Mouse (Mus musculus): ENCODE measurements around the gene Eno3. TPM values are rescaled to one million over a fixed set of nuclear protein-coding genes. Genes with fewer than 3 reads are reported as not detected.

The Eno3 gene
- total RNA-seq (2017): 8.9 and 10.0 TPM in 2 replicates

GRCm38 (mm10) chr11:70656964-70657363 lies at the start of gene Eno3:
Gene Eno3 (plus strand): TSS chr11:70657202.
- ATAC-seq (replicated peaks; ENCODE audit: low read depth, poor library complexity, severe bottlenecking): no peak

GRCm38 (mm10) chr11:70607611-70608010 lies 49.4 kb upstream of the Eno3 start:
- no peak for ATAC-seq (replicated peaks; ENCODE audit: low read depth, poor library complexity, severe bottlenecking)

- no peak for ATAC-seq (replicated peaks; ENCODE audit: low read depth, poor library complexity, severe bottlenecking)
Observed at GRCm38 (mm10) chr11:70608381-70609066, 48.5 kb upstream of the Eno3 start.

DNA sequence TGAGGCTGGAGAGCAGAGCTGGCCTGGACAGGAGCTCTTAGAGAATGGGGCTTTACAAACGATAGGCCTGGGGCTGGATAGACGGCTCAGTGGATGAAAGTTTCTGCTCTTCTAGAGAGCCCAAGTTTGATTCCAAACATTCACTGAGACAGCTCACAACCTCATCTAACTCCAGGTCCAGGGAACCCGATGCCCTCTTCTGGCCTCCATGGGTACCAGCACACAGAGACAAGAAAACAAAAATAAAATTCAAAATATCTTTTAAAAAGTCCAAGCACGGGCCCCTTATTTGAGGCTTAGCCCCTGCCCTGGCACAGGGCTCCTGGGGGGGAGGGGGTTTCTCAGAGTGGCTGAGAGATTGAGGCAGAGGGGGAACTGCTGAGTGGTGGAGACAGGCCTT lies 46.2 kb upstream of the Eno3 start:
- ATAC-seq (replicated peaks; ENCODE audit: low read depth, poor library complexity, severe bottlenecking): no peak

DNA sequence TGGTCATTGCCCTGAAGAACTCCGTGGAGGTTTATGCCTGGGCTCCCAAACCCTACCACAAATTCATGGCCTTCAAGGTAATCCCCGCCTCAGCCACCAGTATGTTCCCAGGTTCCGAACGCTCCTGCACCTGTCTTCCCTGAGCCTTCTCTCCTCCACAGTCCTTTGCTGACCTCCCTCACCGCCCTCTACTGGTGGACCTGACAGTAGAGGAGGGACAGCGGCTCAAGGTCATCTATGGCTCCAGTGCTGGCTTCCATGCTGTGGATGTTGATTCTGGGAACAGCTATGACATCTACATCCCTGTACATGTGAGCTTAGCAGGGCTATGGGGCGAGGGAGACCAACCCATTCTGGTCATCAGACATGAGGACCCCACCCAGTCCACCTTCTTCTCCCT lies 44.5 kb upstream of the Eno3 start:
- no peak for ATAC-seq (replicated peaks; ENCODE audit: low read depth, poor library complexity, severe bottlenecking)

GRCm38 (mm10) chr11:70615074-70615473 lies 41.9 kb upstream of the Eno3 start:
- peak; percentile 90 for ATAC-seq (replicated peaks; ENCODE audit: low read depth, poor library complexity, severe bottlenecking)

DNA sequence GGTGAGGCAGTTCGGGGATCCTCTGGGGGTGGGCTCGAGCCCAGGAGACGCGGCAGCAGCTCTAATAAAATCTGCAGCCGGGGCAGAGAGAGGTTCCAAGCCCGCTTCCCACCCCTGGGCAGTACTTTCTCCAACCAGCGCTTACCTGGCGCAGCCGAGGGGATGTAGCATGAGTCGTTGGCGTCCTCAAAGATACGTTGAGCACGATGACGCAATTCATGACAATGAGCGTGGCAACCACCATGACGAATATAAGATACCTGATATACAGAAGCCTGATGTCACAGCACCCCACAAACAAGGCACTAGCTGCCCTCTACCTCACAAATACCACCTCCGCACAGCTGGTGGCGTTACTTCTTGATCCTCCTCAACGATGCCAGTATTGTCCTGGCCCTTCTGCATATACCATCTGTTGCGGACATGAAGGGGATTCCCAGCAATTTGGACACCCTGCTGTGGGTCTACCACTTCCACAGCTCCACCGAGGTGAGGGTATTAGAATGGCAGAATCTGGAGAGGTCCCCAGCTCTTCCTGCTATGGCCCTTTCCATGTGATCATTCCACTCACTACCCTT lies 41.4 kb upstream of the Eno3 start, which contains the start of gene 4930544D05Rik:
Gene 4930544D05Rik, plus strand, starts transcription at position 333 of the 578 bp plus-strand sequence.
- peak; percentile 23 for ATAC-seq (replicated peaks; ENCODE audit: low read depth, poor library complexity, severe bottlenecking)

DNA sequence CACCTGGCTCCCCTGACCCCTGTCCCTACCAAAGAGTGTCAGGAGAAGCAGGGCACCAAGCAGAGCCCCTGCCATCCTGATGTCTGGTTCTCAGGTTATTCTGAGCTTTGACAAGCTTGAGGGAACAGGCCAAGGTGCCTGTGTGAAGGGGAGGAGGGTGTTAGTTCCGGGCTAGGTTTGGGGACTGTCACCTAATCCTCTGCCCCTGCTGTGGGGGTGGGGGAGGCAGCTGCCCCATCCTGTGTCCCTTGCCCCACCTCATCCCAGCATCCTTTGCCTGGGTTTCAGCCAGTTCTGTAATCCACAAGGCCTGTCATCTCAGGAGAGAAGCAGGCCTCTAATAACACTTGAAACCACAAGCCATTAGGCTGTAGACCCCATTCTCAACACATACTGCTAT lies 37.9 kb upstream of the Eno3 start, which contains the start of gene Chrne:
Gene Chrne, minus strand, starts transcription at position 116 of the 400 bp plus-strand sequence.
- no peak for ATAC-seq (replicated peaks; ENCODE audit: low read depth, poor library complexity, severe bottlenecking)

GRCm38 (mm10) chr11:70621972-70622814 lies 34.8 kb upstream of the Eno3 start:
- ATAC-seq (replicated peaks; ENCODE audit: low read depth, poor library complexity, severe bottlenecking): peak; percentile 80

DNA sequence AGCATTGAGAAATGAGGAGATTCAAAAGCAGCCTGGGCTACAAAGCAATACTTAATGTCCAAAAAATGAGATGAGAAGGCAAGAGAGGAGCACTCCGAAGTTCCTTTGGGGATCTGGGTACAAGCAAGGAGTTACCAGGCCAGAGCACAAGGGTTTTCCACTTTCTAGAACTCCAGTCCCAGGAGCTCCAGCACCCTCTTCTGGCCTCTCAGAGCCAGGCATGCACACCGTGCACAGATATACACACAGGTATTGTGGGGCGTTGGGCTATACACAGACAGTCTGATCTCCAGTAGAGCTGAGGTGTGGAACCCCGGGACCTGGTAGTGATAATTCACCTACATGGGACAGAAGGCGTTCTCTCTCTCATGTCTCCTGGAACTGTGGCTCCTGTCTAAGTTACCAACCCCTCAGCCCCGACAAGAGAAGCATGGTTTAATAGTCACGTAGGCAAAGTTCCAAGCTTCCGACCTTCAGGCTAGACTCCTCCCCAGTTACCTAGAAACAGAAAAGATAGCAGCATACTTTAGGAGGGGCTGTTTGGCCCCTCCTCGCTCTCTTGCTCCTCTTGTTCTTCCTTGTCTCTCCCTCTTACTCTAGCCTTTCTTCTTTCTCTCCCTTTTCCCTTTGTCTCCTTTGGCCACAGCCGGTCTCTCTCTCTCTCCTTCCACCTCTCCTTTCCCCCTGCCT lies 33.8 kb upstream of the Eno3 start:
- ATAC-seq (replicated peaks; ENCODE audit: low read depth, poor library complexity, severe bottlenecking): 0 out of 2 replicates have a peak, but pooled peaks have one; percentile 33

DNA sequence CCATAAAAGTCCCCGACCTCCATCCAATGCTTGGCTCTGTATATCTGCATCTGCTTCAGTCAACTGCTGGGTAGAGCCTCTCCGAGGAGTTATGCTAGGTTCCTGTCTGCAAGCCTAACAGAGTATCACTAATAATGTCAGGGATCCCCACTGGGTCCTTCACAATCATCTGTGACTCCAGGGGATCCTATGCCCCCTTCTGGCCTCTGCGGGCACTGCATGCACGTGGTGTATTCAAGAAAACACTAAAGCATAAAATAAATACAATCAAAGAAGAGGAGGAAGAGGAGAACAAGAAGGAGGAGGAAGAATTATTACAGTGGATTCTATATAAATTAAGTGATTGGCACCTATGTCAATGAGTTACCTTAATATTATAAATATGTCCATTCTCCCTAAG lies 31.5 kb upstream of the Eno3 start:
- peak; percentile 61 for ATAC-seq (replicated peaks; ENCODE audit: low read depth, poor library complexity, severe bottlenecking)

DNA sequence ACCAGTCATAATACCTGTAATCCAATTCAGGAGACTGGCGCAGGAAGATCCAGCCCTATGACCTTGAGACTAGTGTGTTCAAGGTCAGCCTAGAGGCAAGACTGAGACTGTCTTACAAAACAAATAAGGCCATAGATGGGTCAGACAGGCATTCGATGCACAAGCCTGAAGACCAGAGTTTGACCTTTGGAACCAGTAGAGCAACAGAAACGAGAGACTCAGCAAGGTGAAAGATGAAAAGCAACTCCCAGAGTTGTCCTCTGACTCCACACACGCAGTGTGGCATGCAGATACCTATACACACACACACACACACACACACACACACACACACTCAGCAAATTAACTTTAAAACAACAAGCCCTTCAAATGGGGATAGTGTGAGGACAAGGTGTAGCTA lies 30.1 kb upstream of the Eno3 start:
- no peak for ATAC-seq (replicated peaks; ENCODE audit: low read depth, poor library complexity, severe bottlenecking)

DNA sequence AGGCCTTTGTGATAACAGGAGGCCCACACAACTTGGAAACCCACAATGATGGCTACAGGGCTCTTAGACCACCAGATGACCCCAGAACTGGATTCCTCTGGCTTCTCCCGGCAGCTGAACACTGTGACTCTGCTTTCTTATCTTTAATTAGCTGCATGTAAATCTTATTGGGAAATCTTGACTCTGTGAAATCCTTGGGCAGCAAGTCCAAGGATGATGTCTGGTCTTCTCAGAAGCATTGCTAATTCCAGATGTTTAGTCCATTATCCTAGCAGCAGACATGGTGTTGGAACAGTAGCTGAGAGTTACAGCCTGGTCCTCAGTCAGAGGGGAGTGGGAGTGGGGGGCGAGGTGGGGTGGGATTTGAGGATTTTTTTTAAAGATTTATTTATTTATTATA lies 28.6 kb upstream of the Eno3 start:
- ATAC-seq (replicated peaks; ENCODE audit: low read depth, poor library complexity, severe bottlenecking): no peak

DNA sequence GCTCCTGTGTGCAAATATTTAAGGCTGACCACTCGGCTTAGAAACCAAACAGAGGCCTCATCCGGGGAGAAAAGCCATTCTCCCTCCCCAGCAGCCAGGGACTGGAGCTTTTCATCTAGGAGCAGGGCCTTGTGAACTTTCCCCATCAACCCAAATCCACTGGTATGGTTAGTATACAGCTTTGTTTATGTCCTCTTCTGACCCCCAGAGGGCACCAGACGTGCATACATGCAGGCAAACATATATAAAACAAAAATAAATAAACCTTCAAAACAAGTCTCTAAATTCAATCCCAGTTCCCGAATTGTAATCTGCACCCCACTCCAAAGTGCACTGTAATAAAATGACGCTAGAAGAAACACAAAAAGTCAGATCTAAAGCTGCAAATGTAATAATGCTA lies 27.4 kb upstream of the Eno3 start:
- ATAC-seq (replicated peaks; ENCODE audit: low read depth, poor library complexity, severe bottlenecking): peak; percentile 57; the same call in 1 of the 2 replicates

- no peak for ATAC-seq (replicated peaks; ENCODE audit: low read depth, poor library complexity, severe bottlenecking)
Observed at GRCm38 (mm10) chr11:70630129-70630528, 26.9 kb upstream of the Eno3 start.

GRCm38 (mm10) chr11:70635601-70636000 lies 21.4 kb upstream of the Eno3 start:
- ATAC-seq (replicated peaks; ENCODE audit: low read depth, poor library complexity, severe bottlenecking): no peak

DNA sequence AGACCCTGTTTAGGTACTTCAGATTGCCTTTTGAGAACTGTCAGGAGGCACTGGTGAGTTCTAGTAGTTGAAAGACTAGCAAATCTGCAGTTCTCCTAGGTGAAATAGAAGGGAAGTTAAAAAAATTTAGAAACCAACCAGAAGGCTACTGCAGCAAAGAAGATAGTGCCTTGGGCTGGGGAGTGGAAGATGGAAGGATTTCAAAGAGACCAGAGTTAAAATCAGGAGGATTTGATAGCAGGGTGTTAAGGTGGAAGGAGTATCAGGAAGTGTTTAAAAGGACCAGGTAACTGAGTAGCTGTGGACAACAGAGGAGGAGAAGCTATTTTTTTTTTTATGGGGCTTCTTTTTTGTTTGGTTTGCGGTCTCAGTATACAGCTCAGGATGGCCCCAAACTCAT lies 19.2 kb upstream of the Eno3 start:
- no peak for ATAC-seq (replicated peaks; ENCODE audit: low read depth, poor library complexity, severe bottlenecking)

DNA sequence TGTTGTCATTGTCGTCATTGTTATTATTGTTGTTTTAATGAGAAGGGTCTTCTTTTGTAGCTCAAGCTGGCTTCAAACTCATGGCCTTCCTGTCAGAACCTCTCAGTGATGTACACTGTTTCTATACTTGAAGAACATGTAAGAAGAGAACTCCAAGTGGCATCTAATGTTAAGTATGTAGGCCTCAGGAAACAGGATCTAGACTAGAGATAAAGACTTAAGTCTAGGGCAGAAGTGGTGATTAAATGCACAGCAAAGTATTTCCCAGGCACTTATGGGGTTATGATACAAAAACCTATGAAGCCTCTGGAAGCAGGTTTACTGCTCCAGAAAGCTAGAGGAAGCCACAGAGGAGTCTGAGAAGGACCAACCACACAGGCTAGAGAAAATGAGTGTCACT lies 18.7 kb upstream of the Eno3 start:
- ATAC-seq (replicated peaks; ENCODE audit: low read depth, poor library complexity, severe bottlenecking): no peak; the same call in 1 of the 2 replicates

DNA sequence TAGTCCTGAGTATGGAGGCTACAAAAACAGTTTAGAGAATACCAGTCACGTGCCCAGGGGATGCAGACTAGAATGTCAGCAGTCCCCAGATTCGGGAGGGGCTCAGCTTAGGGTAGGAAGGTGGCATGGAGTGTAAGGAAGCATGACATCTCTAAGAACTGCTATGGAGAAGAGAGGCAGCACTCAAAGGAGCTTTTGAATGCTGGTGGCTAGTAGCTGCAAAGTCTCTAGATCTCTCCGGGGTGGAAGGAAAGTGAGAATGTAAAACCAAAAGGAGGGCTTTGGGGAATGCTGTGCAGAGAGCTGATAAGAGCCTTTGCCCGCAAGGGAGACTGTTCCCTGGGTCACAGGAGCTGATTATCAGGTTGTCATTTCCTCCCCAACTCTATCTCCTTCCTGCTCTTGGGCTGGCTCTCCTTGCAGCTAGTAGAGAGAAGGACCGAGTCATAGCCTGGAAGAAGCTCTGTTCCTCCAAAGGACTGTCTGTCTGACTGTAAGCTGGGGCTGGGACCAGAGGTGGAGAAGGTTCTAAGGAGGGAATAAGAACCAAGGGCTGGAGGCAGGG lies 18.2 kb upstream of the Eno3 start, which contains the start of gene Gp1ba:
Gene Gp1ba, plus strand, starts transcription at position 409 of the 565 bp plus-strand sequence.
- ATAC-seq (replicated peaks; ENCODE audit: low read depth, poor library complexity, severe bottlenecking): peak; percentile 95

DNA sequence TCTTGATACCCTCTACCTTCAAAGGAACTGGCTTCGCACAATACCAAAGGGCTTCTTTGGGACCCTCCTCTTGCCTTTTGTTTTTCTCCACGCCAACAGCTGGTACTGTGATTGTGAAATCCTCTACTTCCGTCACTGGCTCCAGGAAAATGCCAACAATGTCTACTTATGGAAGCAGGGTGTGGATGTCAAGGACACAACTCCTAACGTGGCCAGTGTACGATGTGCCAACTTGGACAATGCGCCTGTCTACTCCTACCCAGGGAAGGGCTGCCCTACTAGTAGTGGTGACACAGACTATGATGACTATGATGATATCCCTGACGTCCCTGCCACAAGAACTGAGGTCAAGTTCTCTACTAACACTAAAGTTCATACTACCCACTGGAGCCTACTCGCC lies 17.0 kb upstream of the Eno3 start:
- ATAC-seq (replicated peaks; ENCODE audit: low read depth, poor library complexity, severe bottlenecking): no peak

All from common myeloid progenitor, adult 5-6 weeks (primary cell).